Mouse (Mus musculus): ENCODE data around the gene Rnf181.

Gene Rnf181

DNA sequence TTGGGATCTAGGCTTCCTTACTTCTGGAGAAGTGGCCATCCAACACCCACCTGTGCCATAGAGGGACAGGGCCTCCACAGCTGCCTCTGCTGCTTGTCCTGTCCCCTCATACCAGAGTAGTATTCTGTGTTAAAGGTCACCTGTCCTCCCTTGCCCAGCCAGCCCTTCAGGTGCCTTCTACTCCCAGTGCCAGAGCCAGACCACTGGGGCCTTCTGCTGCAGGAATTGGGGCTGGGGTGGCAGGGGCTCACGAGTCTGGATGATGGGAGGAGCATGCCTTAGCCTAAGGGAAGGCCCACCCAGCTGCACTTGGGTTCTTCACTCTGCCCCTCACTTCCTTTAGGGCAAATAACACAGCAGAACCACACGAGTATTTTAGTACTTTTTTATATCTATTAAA is 7.4 kb downstream of the Rnf181 start:
- DNase-seq = no peak

DNA sequence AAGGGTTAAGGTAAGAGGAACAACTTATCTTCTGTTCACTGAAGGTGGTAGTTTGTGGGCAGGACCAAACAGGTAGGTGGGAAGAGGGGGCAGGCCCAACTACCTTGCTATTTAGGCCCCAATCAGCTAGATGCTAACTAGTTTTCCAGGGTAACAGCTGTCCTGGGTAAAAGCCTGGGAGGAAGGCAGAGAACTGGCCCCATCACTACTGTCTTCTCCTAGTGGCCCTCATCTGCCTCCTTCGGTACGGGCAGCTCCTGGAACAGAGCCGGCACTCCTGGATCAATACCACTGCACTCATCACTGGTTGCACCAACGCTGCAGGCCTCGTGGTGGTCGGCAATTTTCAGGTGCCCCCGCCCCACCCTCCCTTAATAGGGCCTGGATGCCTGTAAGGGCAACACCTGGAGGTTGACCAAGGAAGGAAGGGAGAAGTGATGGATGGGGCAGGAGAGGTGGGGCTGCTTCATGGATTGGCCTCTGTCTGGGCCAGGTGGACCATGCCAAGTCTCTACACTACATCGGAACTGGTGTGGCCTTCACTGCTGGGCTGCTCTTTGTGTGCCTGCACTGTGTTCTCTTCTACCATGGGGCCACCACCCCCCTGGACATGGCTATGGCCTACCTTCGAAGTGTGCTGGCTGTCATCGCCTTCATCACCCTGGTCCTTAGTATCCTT is 8.5 kb downstream of the Rnf181 start:
- no peak for DNase-seq

GRCm38 (mm10) chr6:72357164-72358079 is 9.3 kb downstream of the Rnf181 start:
- no peak for DNase-seq

DNA sequence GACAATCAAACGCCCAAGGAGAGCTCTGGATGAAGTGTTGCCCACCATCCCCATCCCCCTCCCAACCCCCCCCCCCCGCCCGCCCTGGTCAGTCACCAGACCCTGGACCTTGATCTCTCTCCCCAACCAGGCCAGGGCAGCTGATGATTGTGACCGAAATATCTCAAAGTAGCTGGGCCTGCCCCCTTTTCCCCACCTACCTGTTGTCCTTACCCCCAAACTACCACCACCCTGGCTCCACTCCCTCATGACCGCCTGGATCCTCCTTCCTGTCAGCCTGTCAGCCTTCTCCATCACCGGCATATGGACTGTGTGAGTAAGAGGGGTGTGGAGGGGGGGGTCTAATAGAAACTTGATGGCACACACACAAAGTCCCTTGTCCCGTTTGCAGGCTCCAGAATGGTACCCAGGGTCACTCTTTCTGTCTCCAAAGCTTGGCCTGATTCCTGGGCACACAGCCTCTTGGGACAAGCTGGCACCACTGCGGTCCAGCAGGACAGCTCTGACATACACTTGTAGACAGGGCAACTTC is 10.7 kb downstream of the Rnf181 start:
- DNase-seq = no peak

DNA sequence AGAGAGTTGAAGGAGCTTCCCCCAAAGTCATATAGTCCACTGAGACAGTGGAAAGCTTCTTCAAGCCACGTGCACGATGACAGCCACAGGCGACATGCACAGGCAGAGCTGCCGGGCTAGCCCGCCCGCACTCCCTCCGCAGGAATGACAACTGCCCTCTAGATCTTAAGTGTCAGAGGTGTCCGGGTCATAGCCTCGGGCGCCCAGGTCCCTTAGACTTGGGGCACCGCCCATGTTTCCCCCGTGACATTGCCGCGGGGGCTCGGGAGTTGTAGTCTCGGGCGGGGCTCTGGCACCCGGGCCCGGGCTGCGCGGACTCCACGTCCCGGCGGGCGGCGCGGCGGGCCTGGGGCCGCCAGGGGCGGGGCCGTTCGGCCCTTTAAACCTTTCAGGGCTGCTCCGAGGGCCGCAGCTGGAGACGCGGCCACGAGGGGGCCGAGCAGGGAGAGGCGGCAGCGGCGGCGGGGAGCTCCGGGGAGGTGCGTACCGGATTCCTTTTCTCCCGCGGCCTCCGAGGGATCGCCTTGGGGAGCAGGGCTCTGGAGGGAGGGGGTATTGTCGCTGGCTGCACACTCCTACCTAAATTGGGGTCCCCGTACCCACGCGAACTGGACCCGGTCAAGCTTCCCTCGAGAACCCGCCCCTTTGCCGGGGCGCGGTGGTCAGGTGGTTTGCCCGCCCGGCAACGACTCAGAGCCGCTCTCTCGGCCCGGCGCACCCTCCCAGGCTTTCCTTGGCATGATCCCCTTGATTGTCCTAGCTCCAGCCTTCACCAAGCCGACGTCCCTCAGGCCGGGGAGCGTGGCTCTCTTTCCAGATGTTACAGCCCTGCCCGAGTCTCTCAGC is 11.5 kb downstream of the Rnf181 start, which contains the start of gene Tmem150a:
Gene Tmem150a, plus strand, starts transcription at position 382 of the 846 bp plus-strand sequence.
- peak; percentile 55 for DNase-seq

DNA sequence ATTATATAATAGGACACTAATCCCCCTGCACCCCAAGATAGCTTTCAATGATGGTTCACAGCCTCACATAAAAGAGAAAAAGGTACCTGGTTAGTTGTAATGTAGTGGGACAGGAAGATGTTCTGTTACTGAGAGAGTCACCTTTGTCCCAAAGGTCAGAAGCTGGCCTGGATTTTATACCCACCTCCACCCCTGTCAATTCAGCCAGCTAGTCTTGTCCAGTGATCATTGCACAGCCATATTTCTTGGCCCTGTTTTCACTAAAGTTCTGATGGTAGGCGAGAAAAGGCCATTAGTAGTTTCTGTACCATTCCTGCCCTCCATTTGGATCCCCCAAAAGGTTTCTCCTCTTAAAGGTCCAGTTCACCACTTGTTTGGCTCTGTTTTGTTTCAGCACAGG is 12.7 kb downstream of the Rnf181 start:
- DNase-seq = no peak

- no peak for DNase-seq
Measured at GRCm38 (mm10) chr6:72352636-72353405, 13.9 kb downstream of the Rnf181 start.

- DNase-seq = no peak
Measured at GRCm38 (mm10) chr6:72350214-72350613, 16.5 kb downstream of the Rnf181 start.

DNA sequence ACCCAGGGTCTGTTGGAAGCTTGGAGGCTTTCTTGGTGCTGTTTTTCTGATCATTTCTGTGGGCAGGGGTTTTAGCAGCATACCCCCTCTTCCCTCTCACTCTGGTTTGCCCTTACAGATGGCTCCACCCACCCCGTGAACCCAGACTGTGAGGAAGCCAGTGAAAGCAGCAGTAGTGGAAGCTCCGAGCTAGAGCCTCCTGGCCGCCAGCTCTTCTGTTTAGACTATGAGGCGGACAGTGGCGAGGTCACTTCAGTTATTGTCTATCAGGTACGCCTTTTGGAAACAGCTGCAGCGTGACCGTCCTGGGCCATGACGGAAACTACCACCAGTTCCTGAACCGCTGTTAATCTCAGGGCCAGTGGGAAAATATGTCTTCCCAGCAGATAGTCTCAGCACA is 18.3 kb downstream of the Rnf181 start:
- peak; percentile 24 for DNase-seq

- peak; percentile 90 for DNase-seq
Measured at GRCm38 (mm10) chr6:72347166-72347941, 19.4 kb downstream of the Rnf181 start, which contains the start of gene 0610030E20Rik. Gene 0610030E20Rik, plus strand, starts transcription at chr6:72347317.

DNA sequence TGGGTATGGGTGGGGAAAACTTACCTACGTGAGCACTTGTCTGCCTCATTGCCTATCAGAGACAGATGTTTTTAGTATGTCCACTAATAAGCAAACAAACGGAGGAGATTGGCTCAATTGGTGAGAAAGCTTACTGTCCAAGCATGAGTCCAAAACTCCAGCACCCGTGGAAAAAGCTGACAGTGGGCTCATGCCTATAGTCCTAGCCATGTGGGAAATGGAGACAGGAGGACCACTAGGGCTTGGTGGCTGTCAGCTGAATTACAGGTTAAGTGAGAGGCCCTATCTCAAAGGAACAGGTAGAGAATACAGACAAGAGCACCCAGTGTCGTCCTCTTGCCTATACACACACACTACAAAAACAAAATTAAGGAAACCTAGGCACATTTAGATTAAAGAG is 20.5 kb downstream of the Rnf181 start:
- no peak for DNase-seq

- DNase-seq = no peak
Measured at GRCm38 (mm10) chr6:72345633-72346032, 21.1 kb downstream of the Rnf181 start.

GRCm38 (mm10) chr6:72345074-72345567 is 21.6 kb downstream of the Rnf181 start, which contains the start of gene Usp39:
Gene Usp39, minus strand, starts transcription at chr6:72345184.
- peak; percentile 90 for DNase-seq

DNA sequence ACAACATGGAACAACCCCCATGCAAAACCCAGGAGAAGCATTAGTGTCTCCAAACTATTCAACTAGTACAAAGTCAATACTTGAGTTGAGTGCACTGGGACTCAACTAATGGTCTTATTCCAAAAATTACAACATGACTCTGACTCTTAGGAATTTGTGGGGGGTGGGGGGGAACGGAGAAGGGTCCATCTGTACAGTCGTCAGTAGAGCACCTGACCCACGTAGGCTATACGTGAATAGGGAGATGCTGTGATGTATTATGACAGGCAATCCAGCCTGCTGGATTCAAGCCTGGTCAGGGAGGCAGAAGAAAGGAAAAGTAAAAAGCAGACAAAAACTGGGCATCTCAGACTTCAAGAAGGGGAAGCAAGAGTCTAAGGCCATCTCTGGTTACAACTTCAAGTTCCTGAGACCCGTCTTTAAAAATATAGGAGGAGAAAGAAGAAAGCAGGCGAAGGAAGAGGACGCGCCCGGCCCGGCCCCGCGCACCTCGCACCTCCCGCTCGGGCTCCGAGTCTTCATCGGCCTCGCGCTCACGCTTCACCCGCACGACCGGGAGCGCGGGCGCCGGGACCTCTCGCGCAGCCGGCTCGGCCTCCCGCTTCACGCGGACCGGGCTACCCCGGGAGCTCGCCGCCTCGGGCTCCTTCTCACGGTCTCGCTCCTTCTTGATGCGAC is 22.2 kb downstream of the Rnf181 start:
- no peak for DNase-seq

GRCm38 (mm10) chr6:72340481-72340880 is 26.3 kb downstream of the Rnf181 start:
- DNase-seq = no peak

DNA sequence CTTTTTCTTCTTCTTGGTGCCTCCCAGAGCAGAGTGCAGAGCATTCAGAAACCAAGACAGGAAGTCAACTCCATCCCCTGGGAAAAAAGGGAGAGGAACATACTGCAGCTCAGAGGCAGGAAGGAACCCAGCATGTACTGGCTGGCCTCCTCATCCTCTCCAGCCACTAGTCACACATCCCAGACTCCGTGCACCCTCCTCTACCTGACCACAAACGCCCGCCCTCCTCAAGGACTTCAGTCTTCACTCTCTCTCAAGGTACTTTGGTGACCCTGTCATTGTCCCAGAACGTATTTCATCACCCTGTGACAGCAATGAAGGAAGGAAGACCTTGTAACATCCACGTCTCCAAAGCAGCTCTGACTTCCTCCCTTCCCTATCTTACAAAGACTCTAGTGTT is 33.6 kb downstream of the Rnf181 start:
- DNase-seq = no peak

- DNase-seq = no peak
Measured at GRCm38 (mm10) chr6:72330133-72330532, 36.6 kb downstream of the Rnf181 start.

- no peak for DNase-seq
Measured at GRCm38 (mm10) chr6:72329019-72329418, 37.7 kb downstream of the Rnf181 start.

GRCm38 (mm10) chr6:72326274-72326673 is 40.5 kb downstream of the Rnf181 start:
- peak; percentile 45 for DNase-seq
